Mouse (Mus musculus) megakaryocyte progenitor cell, adult 5-6 weeks (primary cell): ENCODE results near the gene Sh3bgr. TPM values are rescaled to one million over a fixed set of nuclear protein-coding genes. Genes with fewer than 3 reads are reported as not detected.

ENCODE experiments used
- total RNA-seq, 2 experiments: library from RNA; stranded (forward) in 1 of 2; stranded (reverse) in 1 of 2; fragments of 157-497, 149-512 nt in 1 of 2; fragments of 200-1000 nt in 1 of 2; gene quantifications; 2 replicates each; pipeline versions ENCODE4 v1.2.3 to v1.2.4; 2015 to 2017

The Sh3bgr gene
- total RNA-seq, 2 experiments from 2014 or later = not detected

Other genes starting within 250 kb of the Sh3bgr start
- gene Psmg1, start 209.5 kb upstream of the Sh3bgr start, total RNA-seq (2015) = 66.7 and 70.7 TPM in 2 replicates
- gene Psmg1, start 209.5 kb upstream of the Sh3bgr start, total RNA-seq (2017) = 83.0 and 104 TPM in 2 replicates
- gene Brwd1, start 117.9 kb upstream of the Sh3bgr start, total RNA-seq (2015) = 34.2 and 45.1 TPM in 2 replicates
- 33.5 and 75.6 TPM in 2 replicates for gene Brwd1, start 117.9 kb upstream of the Sh3bgr start, total RNA-seq (2017)
- 123 and 124 TPM in 2 replicates for gene Hmgn1, start 72.7 kb upstream of the Sh3bgr start, total RNA-seq (2015)
- gene Hmgn1, start 72.7 kb upstream of the Sh3bgr start, total RNA-seq (2017) = 120 and 271 TPM in 2 replicates
- gene Wrb, start 55.0 kb upstream of the Sh3bgr start, total RNA-seq (2015) = 10.5 and 13.3 TPM in 2 replicates
- gene Wrb, start 55.0 kb upstream of the Sh3bgr start, total RNA-seq (2017) = 16.2 and 20.1 TPM in 2 replicates
- not detected in 2 replicates for gene Lca5l, start 8.2 kb upstream of the Sh3bgr start, total RNA-seq (2015)
- gene Lca5l, start 8.2 kb upstream of the Sh3bgr start, total RNA-seq (2017) = 0.42 TPM in 1 of 2 replicates, not detected in the other
- 1.1 and 1.3 TPM in 2 replicates for gene B3galt5, start 35.4 kb downstream of the Sh3bgr start, total RNA-seq (2015)
- gene B3galt5, start 35.4 kb downstream of the Sh3bgr start, total RNA-seq (2017) = 0.46 and 1.7 TPM in 2 replicates
- 4.5 and 6.3 TPM in 2 replicates for gene Itgb2l, start 243.2 kb downstream of the Sh3bgr start, total RNA-seq (2015)
- 8.2 and 9.5 TPM in 2 replicates for gene Itgb2l, start 243.2 kb downstream of the Sh3bgr start, total RNA-seq (2017)